Mouse (Mus musculus) NIH3T3 (cell line): ENCODE measurements at regions not wholly inside any gene's neighbourhood (a gene's known extent, or its start where the extent isn't known, plus 50 kb on each side); places are given as distances from the start of the nearest gene placed in this dataset.
A peak's percentile ranks its signal among the peaks of the same experiment; 100 is the strongest.
"Not testable (repeated sequence)": the region's sequence is repeated elsewhere in the genome, so short reads cannot be mapped to it uniquely, and the experiment has no call there.

ENCODE experiments used
- DNase-seq: peaks from one replicate; pipeline ENCODE4 v3.0.0-alpha.2; 2012; ENCODE audit warnings: low read depth

GRCm38 (mm10) chr2:128265014-128265990 lies 139.5 kb downstream of the Bcl2l11 start:
- no peak for DNase-seq

DNA sequence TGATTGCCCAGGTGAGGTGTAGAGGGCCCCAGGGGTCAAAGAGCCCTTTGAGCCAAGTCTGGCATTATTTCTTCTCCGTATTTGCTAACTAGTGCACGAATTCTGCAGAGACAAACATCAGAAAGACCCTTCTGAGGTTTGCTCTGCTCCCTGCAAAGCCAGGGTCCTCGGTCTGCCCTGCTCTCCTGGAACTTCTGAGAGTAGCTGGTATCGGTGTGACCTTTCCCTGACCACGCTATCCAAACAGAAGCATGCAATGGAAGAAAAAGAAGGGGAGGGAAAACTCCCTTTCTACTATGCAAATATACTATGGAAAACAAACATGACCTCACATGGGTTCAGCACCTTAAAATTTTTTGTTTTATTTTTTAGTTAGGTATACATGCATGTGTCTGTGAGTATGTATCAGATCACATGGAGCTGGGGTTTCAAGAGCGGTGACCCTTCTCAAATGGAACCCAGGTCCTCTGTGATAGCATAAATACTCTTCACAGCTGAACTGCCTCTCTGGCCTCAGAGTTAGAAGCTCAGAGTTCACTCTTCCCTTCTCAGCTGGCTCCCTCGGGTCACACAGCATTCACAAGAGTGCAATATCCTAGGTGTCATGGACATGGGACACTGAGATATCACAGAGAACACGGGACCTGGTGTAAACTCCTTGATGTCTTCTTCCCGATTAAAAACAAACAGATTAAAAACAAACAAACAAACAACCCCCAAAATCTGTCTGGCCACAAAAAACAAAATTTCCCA lies 144.7 kb downstream of the Bcl2l11 start:
- no peak for DNase-seq

- DNase-seq = no peak
These were observed 147.0 kb downstream of the Bcl2l11 start for GRCm38 (mm10) chr2:128272789-128273188.

DNA sequence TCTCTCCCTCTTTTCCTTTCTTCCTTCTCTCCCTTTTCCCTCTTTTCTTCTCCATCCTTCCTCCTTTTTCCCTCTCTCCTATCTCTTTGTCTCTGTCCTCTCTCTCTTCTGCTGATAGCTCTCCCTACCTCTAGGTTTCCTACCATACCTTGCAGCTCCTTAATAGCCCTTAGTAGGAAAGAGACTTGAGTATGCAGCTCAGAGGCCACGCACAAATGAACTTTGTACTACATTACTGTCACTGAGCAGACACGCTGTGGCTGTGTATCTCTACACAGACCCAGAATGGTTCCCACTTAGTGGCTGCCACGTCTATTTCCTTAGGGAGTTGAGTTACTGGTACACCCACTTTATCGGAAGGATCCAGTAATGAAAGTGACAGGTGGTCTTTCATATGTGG lies 147.5 kb downstream of the Bcl2l11 start:
- no peak for DNase-seq

DNA sequence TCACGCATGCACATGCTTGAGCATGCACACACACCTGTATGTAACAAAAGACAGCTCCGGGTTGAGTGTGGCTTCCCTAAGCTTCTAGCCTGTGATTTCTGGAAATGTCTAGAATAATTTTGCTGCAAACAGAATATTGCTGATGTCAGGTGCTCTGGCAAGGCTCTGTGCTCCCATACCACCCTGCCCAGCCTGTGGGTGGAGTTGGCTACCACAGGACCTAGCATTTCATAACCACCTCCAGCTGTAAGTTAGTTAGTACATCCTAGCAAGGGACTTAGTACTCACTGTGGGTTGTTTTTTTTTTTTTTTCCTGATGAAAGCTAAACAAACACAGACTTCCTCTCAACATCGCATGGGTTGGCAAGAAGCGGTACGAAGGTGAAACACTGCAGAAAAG lies 150.5 kb downstream of the Bcl2l11 start:
- DNase-seq = peak; percentile 40

- no peak for DNase-seq
These were observed 151.7 kb downstream of the Bcl2l11 start for GRCm38 (mm10) chr2:128277387-128278123.

GRCm38 (mm10) chr2:128278124-128278432 lies 152.2 kb downstream of the Bcl2l11 start:
- no peak for DNase-seq

GRCm38 (mm10) chr2:128278608-128279081 lies 152.8 kb downstream of the Bcl2l11 start:
- DNase-seq = no peak

DNA sequence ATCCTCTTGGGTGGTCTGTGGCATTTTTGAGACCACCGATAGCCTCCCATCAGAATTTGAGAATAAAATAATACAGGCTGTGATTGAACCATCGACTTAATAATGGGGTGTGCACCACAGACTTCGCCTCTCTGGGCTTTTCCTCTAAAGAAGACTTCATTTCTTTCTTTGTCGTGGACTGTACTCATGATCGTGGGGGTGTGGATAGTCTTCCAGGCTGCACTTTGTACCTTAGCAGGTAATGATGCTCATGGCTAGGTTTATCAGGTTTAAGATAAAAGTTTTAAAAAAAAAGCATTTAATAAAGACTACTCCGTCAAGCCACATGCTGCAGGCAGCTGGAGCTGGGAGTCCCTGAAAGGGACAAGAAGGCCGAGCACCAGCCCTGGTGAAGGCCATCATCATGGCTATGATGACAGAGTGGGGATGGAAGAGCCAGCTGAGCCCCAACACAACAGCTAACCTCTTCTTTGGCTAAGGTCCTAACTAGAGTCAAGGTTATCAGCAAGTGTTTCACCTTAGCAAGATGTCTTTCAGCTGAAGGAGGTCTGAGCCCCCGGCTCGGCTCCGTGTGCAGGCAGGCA lies 153.4 kb downstream of the Bcl2l11 start:
- DNase-seq = no peak

DNA sequence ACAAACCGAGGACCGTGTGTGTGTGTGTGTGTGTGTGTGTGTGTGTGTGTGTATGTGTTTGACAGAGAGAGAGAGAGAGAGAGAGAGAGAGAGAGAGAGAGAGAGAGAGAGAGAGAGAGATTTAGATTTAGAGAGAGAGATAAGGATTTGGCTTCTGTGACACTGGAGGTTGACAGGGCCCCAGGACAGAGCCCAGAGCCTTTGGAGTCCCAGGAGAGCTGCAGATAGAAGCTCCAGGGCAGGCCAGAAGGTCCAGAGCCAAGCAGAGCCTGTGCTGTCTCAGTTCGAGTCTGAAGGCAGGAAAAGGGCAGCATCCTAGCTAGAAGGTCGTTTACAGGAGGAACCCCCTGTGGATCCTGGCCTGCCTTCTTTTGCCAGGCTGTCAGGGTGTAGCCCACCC lies 156.8 kb downstream of the Bcl2l11 start:
- no peak for DNase-seq

DNA sequence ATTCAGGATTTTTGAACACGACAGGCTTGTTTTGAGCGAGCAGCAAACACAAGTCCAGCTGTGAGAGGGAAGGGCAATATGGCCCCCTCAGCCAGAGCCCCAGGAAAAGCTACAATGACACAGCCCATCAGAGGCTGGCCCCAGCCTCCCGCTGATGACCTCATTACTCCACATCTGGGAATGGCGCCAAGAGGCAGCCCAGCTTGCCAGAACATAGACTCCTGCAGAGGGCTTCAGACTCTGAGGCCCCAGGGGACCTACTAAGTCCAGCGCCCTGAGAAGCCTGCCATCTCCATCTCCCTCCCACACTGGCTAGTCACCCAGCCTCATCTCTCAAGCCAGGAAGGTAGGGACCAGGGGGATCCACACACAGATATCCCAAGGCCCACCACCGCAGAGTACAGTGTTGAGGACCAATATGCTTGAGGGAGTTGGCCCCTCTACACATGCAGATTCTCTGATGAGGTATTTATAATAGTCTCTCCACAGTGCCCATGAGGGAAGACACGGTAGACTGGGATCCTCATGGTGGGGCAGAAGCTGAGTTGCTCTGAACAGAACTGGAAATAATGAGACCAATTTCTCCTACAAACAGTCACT lies 159.1 kb downstream of the Bcl2l11 start:
- peak; percentile 98 for DNase-seq

GRCm38 (mm10) chr2:128285457-128285856 lies 159.6 kb downstream of the Bcl2l11 start:
- no peak for DNase-seq

DNA sequence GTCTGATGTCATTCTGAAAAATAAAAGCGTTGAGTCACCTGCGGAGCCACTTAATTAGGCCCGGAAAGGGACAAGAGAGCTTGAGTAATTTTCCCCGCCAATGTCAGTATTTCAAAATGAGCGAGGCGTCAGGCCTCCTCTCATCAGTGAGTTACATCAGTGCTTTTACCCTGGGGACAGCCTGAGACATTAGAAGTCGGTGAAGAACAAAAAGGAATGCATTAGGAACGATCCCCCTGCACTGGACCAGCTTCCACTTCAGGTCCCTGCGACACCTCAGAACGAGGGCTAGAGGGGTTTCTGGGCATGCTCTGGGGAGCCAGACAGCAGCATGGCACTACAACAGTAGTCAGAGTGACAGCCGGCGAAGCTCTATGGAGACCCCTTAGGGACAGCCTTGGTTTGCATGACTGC lies 162.3 kb downstream of the Bcl2l11 start:
- no peak for DNase-seq

GRCm38 (mm10) chr2:128290609-128291008 lies 164.8 kb downstream of the Bcl2l11 start:
- no peak for DNase-seq

DNA sequence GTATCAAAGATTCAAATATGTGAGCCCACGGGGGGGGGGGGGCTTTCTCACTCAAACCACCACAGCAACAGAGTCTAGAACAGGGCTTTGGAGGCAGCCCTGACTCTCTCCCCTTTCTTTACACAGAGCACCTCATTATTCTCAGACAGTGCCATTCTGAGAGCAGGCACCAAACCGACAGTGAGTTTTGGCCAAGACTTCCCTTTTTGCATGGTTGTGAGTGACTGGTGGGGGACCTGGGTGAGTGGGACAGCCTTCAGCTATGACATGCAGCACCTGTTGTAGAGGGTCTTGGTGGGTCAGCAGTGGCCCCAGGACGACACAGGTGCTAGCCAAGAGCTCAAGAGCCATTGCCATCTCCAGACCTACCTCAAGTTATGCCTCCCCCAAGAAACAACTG lies 168.8 kb downstream of the Bcl2l11 start:
- DNase-seq = no peak

DNA sequence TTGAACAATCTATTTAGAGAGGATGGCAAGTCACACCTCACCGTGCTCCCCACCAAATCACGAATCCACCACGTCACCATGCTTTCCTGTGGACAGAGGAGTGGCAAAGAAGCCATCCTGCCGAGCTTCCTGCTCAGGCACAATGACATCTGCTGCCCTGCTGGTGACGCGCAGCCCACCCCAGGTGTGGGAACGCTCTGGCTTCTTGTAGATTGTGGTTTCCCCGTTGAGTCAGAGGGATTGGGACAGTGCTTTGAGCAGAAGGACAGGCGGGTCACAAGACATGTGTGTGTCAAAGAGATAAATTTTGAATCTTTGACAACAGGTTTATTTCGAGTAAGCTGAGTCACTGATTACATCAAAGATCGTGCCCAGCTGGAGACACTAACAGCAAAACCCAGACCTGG lies 169.2 kb downstream of the Bcl2l11 start:
- no peak for DNase-seq

GRCm38 (mm10) chr2:128295726-128296234 lies 169.9 kb downstream of the Bcl2l11 start:
- peak; percentile 56 for DNase-seq

- DNase-seq = not testable (repeated sequence)
These were observed 170.6 kb downstream of the Bcl2l11 start for GRCm38 (mm10) chr2:128296423-128296822.

DNA sequence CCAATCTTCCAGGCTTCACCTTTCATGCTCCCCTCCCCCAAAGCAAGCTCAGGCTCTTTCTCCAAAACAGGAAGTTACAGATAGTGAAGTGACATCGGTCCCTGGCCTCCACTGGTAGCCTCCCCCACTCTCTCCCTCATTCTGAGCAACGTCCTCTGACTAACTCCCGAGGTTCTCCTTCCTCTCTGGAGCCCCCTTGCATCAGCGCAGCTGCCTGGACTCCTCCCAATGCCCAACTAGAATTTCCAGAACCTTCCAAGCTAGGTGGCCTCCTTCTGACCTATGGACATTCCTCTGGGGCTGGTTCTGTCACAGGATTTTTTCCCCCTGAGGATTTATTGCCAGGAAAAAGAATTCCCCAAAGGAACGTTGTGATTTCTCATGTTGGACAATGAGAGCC lies 171.1 kb downstream of the Bcl2l11 start:
- peak; percentile 49 for DNase-seq

- no peak for DNase-seq
These were observed 172.0 kb downstream of the Bcl2l11 start for GRCm38 (mm10) chr2:128297821-128298220.

GRCm38 (mm10) chr2:128298996-128299395 lies 173.2 kb downstream of the Bcl2l11 start:
- DNase-seq = no peak
